Mouse (Mus musculus) mesoderm, embryonic 11.5 days (tissue): Measurements from ENCODE around the gene Gpr87.
A peak's percentile ranks its signal among the peaks of the same experiment; 100 is the strongest.
"Not testable (repeated sequence)": the region's sequence is repeated elsewhere in the genome, so short reads cannot be mapped to it uniquely, and the experiment has no call there.

Experiments
- DNase-seq: peaks from one replicate; pipeline ENCODE4 v3.0.0-alpha.2; 2012; ENCODE audit warnings: low read depth, low spot score

Gpr87 gene

DNA sequence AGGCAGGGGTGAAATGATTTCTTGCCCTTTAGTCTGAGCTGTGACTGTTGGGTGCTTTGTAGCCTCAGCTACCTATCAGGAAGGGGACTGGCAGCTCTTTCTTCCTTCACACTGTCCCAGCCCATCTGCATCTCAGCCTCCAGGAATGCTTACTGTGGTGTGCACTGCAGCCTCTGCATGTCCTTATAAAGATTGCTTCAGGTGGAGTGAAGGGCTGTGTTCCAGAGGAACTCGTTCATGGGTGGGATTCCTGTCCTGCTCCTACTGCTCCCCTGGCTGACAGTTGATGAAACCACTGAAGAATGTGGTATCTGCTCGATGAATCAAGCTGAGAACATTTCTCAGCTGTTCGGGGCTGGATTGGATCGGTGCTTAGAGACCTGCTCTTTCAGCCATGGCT lies 7.6 kb downstream of the Gpr87 start:
- no peak for DNase-seq

DNA sequence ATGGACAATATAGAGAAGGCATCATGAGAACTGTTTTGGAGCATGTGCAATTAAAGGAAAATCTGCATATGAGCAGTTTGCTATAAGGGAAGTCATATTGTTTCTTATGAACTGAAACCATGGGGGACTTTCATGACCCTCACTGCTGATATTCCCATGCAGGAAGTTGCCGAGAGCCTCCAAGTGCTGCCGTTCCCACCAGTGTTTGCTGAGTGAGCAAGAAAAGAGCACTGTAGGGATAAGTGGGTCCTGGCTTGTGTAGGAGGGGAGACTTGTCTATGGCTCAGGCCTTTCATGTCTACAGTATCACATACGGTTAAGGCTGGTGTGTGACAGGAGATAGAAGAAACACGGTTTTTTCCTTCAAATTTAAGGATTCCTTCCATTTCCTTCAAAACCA lies 9.2 kb downstream of the Gpr87 start:
- DNase-seq = no peak

DNA sequence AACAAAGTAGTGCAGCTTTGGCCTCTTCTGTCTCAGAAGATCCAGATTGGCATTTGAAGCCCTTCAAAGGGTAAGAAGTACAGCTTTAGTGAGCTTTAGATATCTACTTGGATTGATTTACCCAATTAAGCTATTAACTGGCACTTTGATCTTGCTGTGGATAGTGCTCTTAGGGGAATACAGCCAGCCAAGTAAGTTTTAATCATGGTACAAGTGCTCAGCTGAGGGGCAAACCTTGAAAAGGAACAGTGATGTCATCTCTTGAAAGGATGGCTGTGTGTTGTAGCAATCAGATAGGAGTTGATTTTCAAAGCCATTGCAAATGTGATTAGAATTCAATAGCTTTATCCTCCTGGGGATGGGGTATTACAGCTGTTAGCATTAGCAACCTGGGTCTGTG lies 12.8 kb downstream of the Gpr87 start:
- no peak for DNase-seq

DNA sequence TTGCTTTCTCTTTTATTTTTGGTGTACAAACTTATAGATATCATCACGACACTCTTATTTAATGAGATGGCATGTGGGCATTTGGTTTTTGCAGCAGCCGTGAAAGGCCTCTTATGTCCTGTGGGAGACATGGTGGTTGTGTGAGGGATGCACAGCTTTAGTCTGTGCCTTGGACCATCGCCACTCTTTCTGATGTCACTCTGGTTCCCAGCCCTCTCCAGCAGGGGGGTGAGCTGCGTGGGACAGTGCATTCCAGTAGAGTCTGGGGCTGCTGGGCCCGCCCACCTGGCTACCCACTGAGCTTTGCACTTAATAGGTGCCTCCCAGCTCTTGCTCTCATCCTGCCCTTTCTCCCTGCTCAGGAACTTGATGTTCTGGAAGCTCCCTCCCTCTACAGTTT lies 13.8 kb downstream of the Gpr87 start:
- no peak for DNase-seq

DNA sequence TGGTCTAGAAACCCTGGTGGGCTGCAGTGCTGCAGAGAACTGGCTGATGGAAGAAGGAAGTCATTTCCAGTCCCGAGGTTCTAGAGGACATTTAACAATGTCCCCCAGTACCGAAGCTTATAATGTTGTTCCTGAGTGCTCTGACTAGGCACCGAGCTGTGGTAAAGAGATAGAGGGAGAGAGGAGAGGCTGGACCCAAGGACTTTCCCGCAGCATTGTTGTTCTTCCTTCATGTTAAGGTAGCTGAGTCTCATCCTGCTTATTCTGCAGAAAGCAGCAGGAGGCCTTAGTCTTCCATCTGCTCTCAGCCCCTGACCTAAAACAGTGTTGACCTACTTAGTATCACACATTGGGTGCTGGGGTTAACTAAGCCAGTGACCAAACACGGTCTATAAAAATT lies 18.0 kb downstream of the Gpr87 start:
- DNase-seq = no peak

DNA sequence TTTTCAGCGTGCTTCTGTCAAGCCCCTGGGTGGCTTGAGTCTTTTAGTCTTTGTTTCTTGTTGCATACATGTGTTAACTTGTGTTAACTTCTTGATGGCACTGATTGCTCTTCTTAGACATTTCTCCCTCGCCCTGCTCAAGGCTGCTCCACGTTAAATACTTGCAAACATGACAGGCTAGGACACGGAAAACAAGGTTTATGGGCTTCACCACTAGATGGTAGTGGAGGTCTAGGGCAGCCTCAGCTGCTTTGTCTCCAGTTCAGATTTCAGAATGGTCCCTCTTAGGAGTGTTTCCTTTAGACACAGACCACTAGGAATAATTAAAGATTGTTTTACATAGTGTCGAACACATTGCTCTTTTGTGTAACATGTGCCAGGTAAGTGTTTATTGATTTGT lies 19.7 kb downstream of the Gpr87 start:
- DNase-seq = peak; percentile 56

DNA sequence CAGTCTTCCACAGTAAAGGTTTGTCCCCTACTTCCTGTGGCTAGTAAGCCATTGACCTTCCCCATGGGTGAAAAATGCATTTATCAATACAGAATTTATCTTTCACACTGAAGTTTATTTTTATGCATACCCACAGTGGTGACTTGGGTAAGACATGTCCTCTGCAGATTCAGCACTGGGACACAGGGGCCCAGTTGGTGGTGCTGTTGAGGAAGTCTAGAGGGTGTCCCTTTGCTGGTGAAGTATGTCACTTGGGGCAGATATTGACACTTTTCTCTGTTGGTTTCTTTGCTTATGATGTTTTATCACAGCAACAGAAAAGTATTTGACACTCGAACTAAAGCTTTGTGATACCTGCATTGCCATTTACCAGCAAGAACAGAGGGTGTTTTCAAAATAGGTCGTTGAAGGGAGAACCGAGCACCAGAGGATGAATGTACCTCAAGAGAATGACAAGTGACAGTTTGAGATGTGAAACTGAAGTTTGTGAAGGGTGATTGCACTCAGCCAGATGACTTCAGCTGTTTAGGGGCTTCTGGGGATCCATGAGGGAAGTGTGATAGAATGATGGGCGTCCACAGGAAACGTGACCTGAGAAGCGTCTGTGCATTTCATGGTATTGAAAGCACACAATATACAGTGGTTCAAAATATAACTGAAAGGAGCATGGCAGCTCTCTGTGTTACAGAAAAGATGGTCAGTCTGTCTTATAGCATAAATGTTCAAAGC lies 20.3 kb downstream of the Gpr87 start:
- no peak for DNase-seq

DNA sequence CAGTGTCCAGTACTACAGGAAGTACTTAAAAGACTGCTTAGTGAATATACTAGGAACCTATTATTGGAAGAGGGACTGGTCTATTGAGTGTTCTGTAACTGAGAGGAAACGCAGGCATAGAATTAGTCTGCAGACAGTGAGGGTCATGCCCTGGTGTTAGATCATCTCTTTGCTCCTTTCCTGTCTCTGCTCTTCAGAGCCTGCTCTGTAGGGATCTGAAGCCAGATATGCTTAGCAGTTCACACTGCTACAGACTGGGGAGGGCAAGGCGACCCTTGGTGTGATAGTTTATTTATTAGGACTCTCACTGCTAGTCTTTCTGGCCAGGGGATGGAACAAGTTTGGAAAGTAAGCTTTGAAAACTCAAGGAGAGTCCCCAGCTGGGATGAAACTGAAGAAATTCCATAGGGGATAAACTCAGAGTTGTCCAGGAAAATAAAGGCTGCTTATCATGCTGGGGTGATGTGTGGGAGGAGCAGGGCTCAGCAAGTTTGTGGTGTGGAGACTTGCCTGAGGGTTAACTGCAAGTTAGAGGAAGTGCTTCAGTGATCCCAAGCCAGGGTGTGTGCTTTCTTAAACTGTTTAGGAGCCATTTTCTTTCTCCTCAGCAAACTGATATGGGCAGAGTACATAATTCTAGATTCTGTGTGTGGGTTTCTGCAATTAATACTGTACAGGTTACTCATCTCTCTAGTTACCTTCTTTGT lies 24.8 kb downstream of the Gpr87 start:
- no peak for DNase-seq

DNA sequence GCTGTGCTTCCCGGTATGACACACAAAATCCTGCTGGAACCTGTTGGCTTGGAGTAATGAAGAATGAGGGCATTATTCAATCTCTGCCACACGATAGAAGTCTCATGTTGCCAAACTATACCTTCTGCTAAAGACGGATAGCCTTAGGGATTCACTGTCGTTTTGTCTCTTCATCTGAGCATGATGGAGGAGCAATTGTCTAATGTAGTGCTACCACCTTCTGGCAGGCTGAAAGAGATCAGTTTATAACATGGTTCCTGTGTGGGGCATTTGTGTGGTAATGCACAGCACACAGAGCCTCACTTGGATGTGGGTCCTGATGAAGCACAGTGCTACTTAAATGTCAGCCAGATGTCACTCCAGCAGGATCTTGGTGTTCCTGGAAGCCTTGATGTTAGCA lies 25.7 kb downstream of the Gpr87 start:
- DNase-seq = no peak

DNA sequence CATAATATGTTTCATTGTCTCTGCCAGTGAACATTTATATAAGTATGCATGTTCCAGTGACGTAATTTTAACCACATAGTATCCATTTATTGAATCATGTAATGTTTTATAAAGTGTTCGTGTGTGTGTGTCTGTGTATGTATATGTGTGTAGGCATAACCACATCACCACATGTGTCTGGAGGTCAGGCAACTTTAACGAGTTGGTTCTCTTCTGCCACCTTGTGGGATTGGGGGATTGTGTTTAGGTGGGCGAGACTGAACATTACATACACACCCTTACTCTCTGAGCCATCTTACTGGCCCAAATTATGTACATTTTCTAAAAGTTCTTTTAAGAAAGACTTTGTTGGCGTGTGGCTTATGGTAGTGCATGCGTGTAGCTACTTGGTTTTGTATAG lies 26.4 kb downstream of the Gpr87 start:
- DNase-seq = no peak

DNA sequence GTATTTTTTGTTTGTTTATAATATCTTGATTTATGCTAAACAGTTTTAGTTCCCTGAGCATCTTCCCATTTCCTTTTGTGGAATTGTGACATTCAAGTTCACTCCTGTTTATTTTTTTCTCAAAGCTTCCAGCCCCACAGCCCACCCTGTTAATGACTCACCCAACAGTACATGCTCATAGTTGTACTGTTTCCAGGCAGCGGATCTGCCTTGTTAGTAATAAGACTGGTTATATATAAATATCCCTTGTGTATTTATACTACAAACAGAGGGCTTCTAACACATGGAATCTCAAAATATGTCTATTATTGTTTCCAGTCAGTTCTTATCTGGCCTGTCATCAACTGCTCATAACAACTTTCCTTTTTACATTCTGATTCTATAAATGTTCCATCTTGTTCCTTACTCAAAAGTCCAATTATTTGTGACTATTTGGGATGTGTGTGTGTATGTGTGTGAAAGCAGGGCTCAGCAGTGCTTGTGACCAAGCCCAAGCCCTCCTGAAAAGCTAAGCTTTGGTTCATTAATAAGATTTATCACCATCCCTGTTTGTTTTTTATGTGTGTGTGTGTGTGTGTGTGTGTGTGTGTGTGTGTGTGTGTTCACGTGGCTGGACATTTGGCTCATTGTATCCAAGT lies 27.4 kb downstream of the Gpr87 start:
- no peak for DNase-seq

DNA sequence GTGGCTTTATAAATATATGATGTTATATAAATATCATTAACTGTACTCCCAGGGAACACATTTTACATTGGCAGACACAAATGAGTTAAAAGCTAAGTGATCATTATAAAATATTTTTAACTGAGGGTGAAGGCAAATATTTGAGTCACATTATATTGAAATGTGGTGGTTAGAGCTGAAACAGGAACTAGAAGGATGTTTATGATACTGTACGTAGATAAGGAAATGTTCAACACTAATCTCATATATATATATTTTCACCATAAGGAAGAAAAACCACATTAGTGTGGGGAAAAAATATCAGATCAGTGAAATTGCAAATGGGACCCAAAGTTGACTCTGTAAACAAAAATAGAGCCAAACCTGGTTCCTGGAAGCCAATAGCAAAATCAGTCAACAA lies 34.4 kb downstream of the Gpr87 start:
- no peak for DNase-seq

DNA sequence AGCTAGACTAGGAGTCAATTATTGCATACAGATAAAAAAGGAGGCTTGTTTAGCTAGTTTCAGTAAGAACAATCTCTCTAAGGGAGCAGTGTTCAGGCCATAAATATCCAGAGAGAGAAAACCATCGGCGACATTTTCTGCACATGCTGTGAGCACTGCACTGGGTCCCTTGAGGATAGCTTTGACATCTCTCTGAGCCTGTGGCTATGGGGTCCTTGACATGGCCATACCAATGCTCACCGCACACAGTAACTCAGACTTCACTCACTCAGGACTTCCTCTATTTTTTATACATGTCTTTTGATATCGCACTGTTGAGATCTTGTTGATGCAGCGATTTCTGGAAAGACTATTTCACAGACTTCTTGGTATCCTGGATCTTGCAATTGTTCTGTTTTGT lies 37.9 kb downstream of the Gpr87 start:
- DNase-seq = no peak

DNA sequence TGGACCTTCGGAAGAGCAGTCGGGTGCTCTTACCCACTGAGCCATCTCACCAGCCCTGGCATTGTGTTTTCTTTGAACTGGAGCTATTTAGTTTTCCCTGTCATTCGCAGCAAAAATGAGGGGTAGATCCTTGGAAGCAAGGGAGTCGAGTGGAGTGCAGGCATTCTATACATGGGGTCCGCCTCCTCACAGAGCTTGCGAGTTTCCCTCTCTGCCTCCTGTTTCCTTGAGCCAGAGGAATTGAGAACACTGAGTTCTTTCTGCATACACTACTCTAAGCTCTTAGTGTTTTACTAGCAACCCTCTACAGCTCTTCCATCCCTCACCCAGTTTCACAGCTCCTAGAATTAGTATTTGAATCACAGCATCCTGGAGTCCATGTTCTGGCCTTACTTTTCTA lies 39.5 kb downstream of the Gpr87 start:
- no peak for DNase-seq

DNA sequence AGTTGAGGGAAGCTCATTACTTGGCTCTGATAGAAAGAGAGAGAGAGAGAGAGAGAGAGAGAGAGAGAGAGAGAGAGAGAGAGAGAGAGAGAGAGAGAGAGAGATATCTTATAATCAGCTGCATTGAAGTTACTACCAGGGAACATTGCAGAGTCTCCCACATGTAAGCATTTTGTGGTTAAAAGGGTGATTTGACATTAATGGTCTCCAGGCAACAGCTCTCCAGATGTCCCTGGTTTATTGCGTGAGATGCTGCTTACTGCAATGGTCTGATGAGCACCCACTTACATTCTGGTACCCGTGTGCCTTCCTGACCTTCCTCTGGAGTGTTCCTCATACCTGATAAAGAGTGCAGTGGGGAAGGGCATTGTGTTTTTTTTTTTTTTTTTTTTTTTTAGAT lies 40.0 kb downstream of the Gpr87 start:
- no peak for DNase-seq

DNA sequence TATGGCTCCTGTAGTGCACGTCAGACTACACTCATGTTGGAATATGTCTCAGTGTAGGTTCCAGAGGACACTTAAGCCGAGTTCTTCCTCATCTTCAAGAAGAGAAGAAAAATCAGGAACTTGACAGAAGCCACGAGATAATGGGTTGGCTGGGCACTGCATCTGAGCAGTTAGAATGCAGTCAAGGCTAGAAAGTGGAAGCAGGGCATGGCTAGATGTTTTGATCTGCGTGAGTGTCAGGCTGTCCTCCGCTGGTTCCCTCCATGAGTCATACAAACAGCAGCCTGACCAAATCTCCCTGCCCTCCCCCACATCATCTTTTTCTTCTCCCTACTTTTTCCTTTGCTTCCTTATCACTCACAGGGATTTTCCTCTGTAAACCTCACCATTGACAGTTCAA lies 41.5 kb downstream of the Gpr87 start, which contains the start of gene P2ry14:
TSS of gene P2ry14 (minus strand) at position 195 of the 400 bp plus-strand sequence.
- no peak for DNase-seq

DNA sequence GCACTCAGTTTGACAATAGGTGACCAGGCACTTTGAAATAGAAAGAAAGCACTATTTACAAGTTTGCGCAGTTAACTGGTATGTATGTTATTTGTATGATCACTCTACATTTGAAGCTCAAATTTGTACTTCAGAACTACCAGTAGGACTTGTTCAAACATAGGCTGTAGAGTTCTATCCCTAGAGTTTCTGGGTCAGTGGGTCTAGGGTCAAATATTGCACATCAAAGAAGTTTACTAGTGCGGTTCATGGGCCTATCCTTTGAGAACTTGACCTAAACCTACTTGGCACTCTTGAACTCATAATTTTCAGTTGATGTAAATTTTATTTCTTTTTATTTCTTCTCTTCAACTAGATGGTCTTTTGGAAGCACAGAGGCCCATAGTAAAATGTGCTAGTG lies 44.3 kb downstream of the Gpr87 start:
- DNase-seq = no peak

DNA sequence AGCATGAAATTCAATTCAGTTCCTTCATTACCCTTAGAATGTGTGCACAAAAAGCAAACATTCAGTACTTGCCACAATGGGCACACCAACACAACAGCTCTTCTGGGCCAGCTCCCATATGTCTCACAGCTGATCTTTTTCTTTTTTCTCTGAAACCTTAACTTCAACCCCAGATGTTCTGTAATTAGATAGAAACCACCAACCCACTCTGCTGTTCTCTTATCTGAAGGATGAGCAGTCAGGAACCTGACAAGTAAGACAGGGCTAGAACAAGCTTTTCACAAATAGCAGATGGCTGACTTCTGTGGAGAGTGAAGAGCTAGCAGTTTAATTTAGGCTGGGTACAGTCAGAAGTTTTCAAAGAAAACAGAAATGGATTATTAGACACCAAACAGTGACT lies 45.3 kb downstream of the Gpr87 start:
- no peak for DNase-seq

DNA sequence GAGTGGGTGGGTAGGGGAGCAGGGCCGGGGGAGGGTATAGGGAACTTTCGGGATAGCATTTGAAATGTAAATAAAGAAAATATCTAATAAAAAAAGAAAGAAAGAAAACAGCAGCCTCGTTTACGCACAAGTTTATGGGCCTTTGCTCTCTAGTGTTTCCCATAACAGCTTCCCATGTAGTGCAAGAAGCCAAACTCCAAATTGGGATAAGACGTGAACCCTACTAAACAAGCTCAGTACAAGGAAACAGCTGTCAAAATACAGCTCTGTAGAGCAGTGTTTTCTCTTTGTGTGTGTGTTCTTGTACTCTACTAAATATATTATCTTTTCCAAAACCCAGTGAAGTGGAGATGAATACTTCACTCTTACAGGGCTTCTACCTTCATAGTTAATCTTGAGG lies 49.7 kb downstream of the Gpr87 start:
- DNase-seq = no peak

DNA sequence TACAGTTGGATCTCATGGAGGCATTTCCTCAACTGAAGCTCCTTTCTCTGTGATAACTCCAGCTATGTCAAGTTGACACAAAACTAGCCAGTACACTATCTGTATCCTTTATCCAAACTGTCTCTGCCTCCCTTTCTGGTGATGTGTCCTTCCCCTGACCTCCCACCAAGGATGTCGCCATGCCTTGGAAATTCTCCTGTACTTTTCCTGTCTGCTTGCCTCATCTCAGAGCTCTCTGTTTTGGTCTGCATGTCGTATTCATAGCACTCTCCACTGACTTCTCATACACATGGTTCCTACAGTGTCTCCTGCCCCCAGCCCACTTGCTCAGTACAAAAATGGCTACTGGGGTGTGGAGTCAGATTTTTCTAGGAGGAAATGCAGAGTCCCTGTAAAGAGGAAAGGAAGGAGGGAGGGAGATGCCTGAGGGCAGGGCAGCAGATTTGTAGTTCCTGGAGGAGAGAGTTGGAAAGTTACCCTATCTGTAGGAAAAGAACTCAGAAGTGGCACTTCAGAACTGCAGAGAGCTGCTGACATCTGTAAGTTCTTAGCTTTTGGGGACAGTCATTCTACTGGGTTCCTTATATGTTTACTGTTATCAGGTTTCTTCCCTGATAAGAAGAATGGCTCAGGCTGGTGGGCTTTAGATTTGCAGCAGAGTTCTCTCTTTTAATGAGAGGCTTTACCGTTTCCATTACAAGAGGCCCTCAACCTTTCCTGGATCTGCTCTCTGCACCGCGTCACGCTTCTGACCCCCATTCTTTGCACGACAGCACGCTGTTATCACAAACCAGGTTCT lies 53.2 kb downstream of the Gpr87 start:
- no peak for DNase-seq

DNA sequence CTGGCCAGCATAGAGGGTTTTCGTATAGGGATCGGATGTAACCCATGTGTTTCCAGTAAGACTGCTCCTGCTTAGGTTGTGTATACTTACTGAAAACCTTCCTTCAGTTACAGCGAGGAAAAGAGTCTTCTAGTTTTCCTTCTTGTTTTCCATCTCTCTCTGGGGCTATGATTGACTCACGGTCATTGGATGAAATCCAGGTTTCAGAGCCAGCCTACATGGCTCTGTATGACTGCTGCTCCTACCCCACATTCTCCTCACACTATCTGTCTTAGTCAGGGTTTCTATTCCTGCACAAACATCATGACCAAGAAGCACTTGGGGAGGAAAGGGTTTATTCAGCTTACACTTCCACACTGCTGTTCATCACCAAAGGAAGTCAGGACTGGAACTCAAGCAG lies 54.0 kb downstream of the Gpr87 start:
- DNase-seq = not testable (repeated sequence)

DNA sequence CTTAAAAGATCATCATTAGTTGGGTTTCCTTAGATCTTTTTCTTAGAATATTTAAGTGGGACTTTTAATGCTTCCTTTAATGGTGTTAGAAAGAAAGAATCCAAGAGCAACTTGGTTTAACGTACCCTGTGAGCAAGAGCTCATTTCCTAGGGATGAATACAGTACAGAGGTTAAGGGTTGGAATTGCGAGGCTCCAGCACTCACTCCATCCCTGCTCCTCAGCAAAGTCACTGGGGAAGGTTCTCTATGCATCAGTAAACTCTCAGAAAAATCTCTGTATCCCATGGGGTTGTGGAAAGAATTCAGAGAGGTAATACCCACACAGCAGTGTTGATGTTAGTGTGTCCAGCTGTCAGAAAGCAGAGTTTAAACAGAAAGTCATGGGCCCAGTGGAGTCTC lies 54.8 kb downstream of the Gpr87 start:
- DNase-seq = no peak
